Mouse (Mus musculus): ENCODE data around the gene Srsf7.

DNA sequence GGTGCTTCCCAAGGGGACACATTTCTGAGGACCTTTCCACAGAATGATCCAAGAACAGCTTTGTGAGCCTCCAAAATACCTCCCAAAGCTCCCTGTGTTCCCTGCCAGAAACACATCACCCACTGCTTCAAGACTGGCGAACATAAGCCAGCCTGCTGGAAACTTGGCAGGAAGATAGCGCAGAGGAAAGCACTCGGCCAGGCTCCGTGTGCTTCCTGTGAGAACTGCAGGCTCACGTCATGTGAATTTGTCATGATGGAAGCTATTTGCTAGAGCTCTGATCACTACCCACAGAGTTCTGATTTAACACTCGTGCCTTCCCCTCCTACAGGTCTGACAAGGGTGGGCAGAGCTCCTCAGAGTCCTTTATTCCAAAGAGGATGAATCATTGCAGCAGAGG, 41.4 kb downstream of the Srsf7 start:
- TF ChIP-seq POLR2A (IDR thresholded peaks at IDR 0.05; ENCODE audit: insufficient read depth, low read length): no peak
- no peak for TF ChIP-seq EP300 (IDR thresholded peaks at IDR 0.05; ENCODE audit: insufficient read depth, low read depth, low read length)
- TF ChIP-seq CTCF (IDR thresholded peaks at IDR 0.05; ENCODE audit: low read depth, low read length): no peak

Measured in ES-Bruce4 (cell line).